Mouse (Mus musculus): Measurements from ENCODE around the gene Abcg2. TPM values are rescaled to one million over a fixed set of nuclear protein-coding genes. Genes with fewer than 3 reads are reported as not detected.

Gene Abcg2
- total and polyA plus RNA-seq, 3 experiments: 16.6 to 39.9 (median 25.0) TPM

GRCm38 (mm10) chr6:58710369-58710768 is 126.0 kb downstream of the Abcg2 start:
- H3K27ac ChIP-seq (ENCODE audit: insufficient read depth, low read depth): no peak overlapping the region
- dilution Hi-C loops (cut with MboI; ENCODE audit: extremely low pct_ligation_motif_present, extremely low pct_unique_long_range_greater_than_20kb, low sequenced_read_pairs) (no loop called here), in situ Hi-C loops (cut with MboI; ENCODE audit: low pct_ligation_motif_present, low pct_unique_long_range_greater_than_20kb, low sequenced_read_pairs) (no loop called here)
- H3K4me1 ChIP-seq (ENCODE audit: control insufficient read depth in 1 of 2, insufficient read depth in 2 of 2): peaks cover 0 to 12% of the 10 kb centered on the region in 2 experiments; a peak in 2 of 4 replicates
- no peaks in the 10 kb centered on the region for H3K79me2 ChIP-seq (replicated peaks; ENCODE audit: control insufficient read depth, extremely low read depth, insufficient read depth, poor library complexity, severe bottlenecking)
- no peak for TF ChIP-seq MXI1 (IDR thresholded peaks at IDR 0.05; ENCODE audit: low read depth, low read length)
- TF ChIP-seq MEF2A (IDR thresholded peaks at IDR 0.05; ENCODE audit: borderline replicate concordance, low read depth, low read length): 0 out of 2 replicates have a peak, but pooled peaks have one; percentile 14
- H3K36me3 ChIP-seq (replicated peaks in 1 of 2; ENCODE audit: control insufficient read depth in 1 of 2, insufficient read depth in 1 of 2, low read length in 1 of 2): no peaks in the 10 kb centered on the region
- H3K9me3 ChIP-seq (replicated peaks; ENCODE audit: low read length): no peaks in the 10 kb centered on the region
- peak overlapping the region; percentile 6; the same call in 1 of the 2 replicates for H3K4me2 ChIP-seq (ENCODE audit: insufficient read depth, low read depth, poor library complexity, severe bottlenecking)
- DNase-seq (ENCODE audit: extremely low read depth): peak; percentile 9
- H3K27me3 ChIP-seq (replicated peaks): no peaks in the 10 kb centered on the region
- no peak overlapping the region for H3K4me3 ChIP-seq (replicated peaks in 1 of 3; ENCODE audit: low read depth in 2 of 3, low read length in 2 of 3, poor library complexity in 1 of 3)
- no peak overlapping the region for H3K9ac ChIP-seq (ENCODE audit: insufficient read depth, low read depth)

GRCm38 (mm10) chr6:58711909-58712308 is 127.6 kb downstream of the Abcg2 start:
- no peak for DNase-seq (ENCODE audit: extremely low read depth)
- dilution Hi-C loops (cut with MboI; ENCODE audit: extremely low pct_ligation_motif_present, extremely low pct_unique_long_range_greater_than_20kb, low sequenced_read_pairs): no loop called here
- Histone ChIP-seq H3K9ac (ENCODE audit: insufficient read depth, low read depth) (no peak overlapping the region), H3K27ac (ENCODE audit: insufficient read depth, low read depth) (no peak overlapping the region), H3K79me2 (replicated peaks; ENCODE audit: control insufficient read depth, extremely low read depth, insufficient read depth, poor library complexity, severe bottlenecking) (no peaks in the 10 kb centered on the region), H3K4me2 (ENCODE audit: insufficient read depth, low read depth, poor library complexity, severe bottlenecking) (no peak overlapping the region), H3K27me3 (replicated peaks) (no peaks in the 10 kb centered on the region), H3K4me3 (replicated peaks in 1 of 3; ENCODE audit: low read depth in 2 of 3, low read length in 2 of 3, poor library complexity in 1 of 3) (no peak overlapping the region), H3K9me3 (replicated peaks; ENCODE audit: low read length) (no peaks in the 10 kb centered on the region), H3K36me3 (replicated peaks in 1 of 2; ENCODE audit: control insufficient read depth in 1 of 2, insufficient read depth in 1 of 2, low read length in 1 of 2) (no peaks in the 10 kb centered on the region), H3K4me1 (ENCODE audit: control insufficient read depth in 1 of 2, insufficient read depth in 2 of 2) (peaks cover 0 to 12% of the 10 kb centered on the region in 2 experiments; a peak in 2 of 4 replicates)
- in situ Hi-C loops (cut with MboI; ENCODE audit: low pct_ligation_motif_present, low pct_unique_long_range_greater_than_20kb, low sequenced_read_pairs): no loop called here
- no peak for TF ChIP-seq MAFK (IDR thresholded peaks at IDR 0.05; ENCODE audit: insufficient replicate concordance, low read length)

- H3K4me1 ChIP-seq (ENCODE audit: control insufficient read depth in 1 of 2, insufficient read depth in 2 of 2): peaks cover 0 to 4% of the 10 kb centered on the region in 2 experiments; a peak in 2 of 4 replicates
- H3K27ac ChIP-seq (ENCODE audit: insufficient read depth, low read depth): no peak overlapping the region
- no peaks in the 10 kb centered on the region for H3K27me3 ChIP-seq (replicated peaks)
- H3K9me3 ChIP-seq (replicated peaks; ENCODE audit: low read length): no peaks in the 10 kb centered on the region
- no peak for DNase-seq (ENCODE audit: extremely low read depth)
- H3K9ac ChIP-seq (ENCODE audit: insufficient read depth, low read depth): no peak overlapping the region
- H3K4me3 ChIP-seq (replicated peaks in 1 of 3; ENCODE audit: low read depth in 2 of 3, low read length in 2 of 3, poor library complexity in 1 of 3): no peak overlapping the region
- H3K4me2 ChIP-seq (ENCODE audit: insufficient read depth, low read depth, poor library complexity, severe bottlenecking): no peak overlapping the region
- H3K36me3 ChIP-seq (replicated peaks in 1 of 2; ENCODE audit: control insufficient read depth in 1 of 2, insufficient read depth in 1 of 2, low read length in 1 of 2): no peaks in the 10 kb centered on the region
- dilution Hi-C loops (cut with MboI; ENCODE audit: extremely low pct_ligation_motif_present, extremely low pct_unique_long_range_greater_than_20kb, low sequenced_read_pairs) (no loop called here), in situ Hi-C loops (cut with MboI; ENCODE audit: low pct_ligation_motif_present, low pct_unique_long_range_greater_than_20kb, low sequenced_read_pairs) (no loop called here)
- H3K79me2 ChIP-seq (replicated peaks; ENCODE audit: control insufficient read depth, extremely low read depth, insufficient read depth, poor library complexity, severe bottlenecking): no peaks in the 10 kb centered on the region
- TF ChIP-seq ELF1 (IDR thresholded peaks at IDR 0.05; ENCODE audit: low read depth, low read length): no peak
- no peak for TF ChIP-seq CTCF (conservative IDR thresholded peaks at IDR 0.05 in 1 of 2, IDR thresholded peaks at IDR 0.05 in 1 of 2; ENCODE audit: low read depth in 2 of 2, low read length in 2 of 2)
- no peak for TF ChIP-seq RAD21 (IDR thresholded peaks at IDR 0.05; ENCODE audit: low read depth, low read length)
- no peak for TF ChIP-seq TCF12 (IDR thresholded peaks at IDR 0.05; ENCODE audit: low read depth, low read length)
- no peak for TF ChIP-seq MEF2A (IDR thresholded peaks at IDR 0.05; ENCODE audit: borderline replicate concordance, low read depth, low read length)
- TF ChIP-seq BHLHE40 (IDR thresholded peaks at IDR 0.05; ENCODE audit: low read depth, low read length): no peak
- TF ChIP-seq NRF1 (IDR thresholded peaks at IDR 0.05; ENCODE audit: low read depth, low read length): no peak
These were observed 149.5 kb downstream of the Abcg2 start for GRCm38 (mm10) chr6:58733851-58734250.

All from CH12.LX (cell line).